Mouse (Mus musculus): ENCODE data around the gene Chst8.

Chst8 gene

DNA sequence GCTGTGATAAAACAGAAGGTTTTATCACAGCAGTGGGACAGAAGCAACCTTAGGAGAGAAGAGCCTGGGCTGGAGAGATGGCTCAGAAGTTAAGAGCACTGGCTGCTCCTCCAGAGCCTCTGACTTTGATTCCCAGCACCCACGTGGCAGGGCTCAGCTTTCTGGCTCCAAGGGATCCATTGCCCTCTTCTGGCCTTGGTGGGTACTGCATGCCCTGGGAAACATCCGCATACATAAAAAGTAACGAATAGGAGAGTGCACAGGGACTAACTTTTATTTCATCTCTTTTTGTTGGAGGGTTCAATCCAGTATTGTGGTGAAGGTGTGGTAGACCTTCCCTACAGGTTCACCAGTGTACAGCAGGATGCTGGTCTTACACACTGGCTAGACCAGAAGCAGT lies 62.8 kb downstream of the Chst8 start:
- peak; percentile 36 for DNase-seq

DNA sequence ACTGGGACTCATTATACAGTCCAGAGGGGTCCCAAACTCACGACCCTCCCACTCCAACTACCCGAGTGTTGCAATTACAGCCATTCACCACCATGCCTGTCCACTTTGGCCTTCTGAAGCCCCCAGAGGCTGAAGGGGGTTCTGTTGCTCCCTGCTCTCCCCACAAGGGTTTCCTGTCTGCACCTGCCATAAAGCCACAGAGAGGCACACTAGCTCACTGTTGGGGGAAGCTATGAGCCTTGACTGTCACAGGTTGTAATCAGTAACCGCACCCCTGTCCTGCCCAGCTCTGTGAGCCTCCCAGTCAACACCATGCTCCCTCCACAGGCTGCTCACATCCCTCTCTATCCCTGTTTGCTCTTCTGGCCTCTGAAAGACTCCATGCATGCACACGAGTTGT lies 64.0 kb downstream of the Chst8 start:
- DNase-seq, result no peak

- no peak for DNase-seq
Measured at GRCm38 (mm10) chr7:34747661-34748060, 64.8 kb downstream of the Chst8 start.

- DNase-seq, result peak; percentile 44
Measured at GRCm38 (mm10) chr7:34746586-34746985, 65.9 kb downstream of the Chst8 start.

DNA sequence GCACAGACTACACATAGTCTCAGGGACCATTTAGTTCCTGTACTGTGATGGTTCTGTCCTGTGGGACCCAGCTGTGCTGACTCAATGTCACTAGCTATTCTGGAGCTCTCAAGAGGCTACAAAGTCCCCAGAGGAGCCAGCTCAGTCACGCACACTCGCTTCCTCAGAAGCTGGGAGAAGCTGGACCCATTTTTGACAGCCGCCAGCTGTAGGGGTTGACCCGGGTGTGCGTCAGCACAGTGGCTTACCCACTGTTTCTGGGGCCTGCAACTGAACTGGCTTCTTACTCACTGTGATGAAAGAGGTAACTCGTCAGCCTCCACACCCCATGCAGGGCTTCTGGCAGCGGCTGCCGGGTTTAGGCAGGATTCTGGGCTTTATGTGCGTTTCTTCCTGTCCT lies 66.3 kb downstream of the Chst8 start:
- DNase-seq, result peak; percentile 87

DNA sequence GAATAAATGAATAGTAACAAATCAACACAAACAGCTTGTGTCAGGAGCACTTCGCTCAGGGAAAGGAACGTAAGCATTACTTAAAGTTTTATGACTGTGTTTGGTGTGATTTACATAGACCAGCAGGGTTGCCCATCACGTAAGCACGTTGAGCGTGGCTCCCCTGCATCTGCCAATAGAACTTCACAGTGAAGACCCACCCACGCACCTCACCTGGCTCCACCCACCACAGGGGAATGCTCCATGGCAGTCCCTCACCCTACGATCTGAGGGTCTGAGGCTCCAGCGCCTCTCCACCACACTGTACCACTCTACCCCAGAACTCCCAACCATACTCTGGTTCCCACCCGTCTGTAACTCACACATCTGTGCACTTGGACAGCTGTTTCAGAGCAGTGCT lies 67.1 kb downstream of the Chst8 start:
- no peak for DNase-seq

- DNase-seq, result no peak
Measured at GRCm38 (mm10) chr7:34744994-34745393, 67.5 kb downstream of the Chst8 start.

GRCm38 (mm10) chr7:34743411-34744085 lies 69.0 kb downstream of the Chst8 start:
- DNase-seq, result no peak

GRCm38 (mm10) chr7:34739371-34739770 lies 73.1 kb downstream of the Chst8 start:
- DNase-seq, result no peak

DNA sequence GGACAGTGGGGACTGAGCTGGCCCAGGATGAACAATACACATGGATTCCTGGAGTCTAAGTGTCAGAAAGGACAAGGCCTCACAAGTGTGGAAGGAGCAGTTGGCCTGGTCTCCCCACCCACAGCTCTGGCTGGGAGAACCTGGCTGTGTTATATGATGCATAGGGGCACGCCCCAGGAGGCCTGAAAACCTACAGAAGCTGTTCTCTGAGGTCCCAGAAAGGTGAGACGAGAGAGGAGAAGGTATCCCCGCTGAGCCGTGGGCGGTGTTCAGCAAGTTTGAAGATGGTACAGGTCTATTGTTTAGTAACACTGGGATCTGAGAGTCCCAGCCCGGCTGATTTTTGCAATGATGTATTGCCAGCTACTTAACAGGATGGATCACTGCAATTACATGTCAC lies 75.3 kb downstream of the Chst8 start:
- no peak for DNase-seq

DNA sequence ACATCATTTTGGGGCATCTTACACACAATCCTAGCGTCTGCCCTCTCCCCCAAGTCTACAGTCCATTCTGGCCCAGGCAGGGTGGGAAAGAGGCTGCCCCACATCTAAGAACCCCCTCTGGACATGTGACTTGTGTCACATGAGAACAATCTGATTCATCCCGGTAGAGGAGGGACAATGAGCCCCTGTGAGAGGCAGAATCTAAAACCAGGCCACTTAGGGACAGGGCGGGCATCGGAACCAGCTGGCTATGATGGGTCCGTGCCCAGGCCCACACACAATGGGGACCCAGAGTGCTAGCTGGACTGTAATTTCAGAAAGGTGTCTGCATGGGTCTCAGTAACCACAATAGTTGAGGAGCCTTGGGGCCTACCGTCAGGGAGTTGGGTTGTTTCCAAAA lies 78.2 kb downstream of the Chst8 start:
- DNase-seq, result no peak

- no peak for DNase-seq
Measured at GRCm38 (mm10) chr7:34728931-34729330, 83.6 kb downstream of the Chst8 start.

DNA sequence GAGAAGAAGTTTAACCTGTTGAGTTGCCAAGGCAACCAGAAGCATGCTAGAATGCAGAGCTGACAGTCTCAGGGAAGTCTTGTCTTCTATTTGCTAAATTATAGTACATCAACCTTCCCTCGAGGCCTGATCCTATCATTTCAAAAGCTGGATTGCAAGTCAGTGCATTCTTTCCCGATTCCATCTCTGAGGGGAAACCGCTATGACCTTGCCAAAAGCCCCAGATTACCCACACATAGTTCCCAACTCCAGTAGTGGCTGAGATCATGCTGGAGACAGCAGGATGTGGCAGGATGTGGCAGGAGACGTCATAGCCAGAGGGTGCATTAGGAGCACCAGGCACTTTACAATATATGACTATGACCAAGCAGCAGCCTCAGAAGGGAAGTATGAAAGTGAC lies 87.3 kb downstream of the Chst8 start:
- no peak for DNase-seq

GRCm38 (mm10) chr7:34722551-34723230 lies 89.8 kb downstream of the Chst8 start:
- DNase-seq, result no peak

DNA sequence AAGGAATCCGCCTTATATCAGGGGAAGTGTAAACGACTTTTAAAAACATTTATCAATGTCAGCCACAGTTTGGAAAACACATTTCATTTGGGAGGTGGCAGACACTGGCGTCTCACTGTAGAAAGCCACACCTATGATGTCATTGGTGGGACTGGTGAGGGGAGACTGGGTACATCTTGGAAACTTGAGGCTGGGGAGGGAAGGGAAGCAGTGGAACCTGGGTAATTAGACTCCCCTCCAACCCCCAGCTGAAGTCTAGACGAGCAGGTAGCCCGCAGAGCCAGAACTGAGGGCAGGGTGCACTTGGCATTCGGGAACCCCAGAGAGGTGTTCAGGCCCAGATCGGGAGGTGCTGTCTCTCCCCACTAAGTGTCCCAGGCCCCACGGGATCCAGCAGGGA lies 90.4 kb downstream of the Chst8 start:
- DNase-seq, result no peak

DNA sequence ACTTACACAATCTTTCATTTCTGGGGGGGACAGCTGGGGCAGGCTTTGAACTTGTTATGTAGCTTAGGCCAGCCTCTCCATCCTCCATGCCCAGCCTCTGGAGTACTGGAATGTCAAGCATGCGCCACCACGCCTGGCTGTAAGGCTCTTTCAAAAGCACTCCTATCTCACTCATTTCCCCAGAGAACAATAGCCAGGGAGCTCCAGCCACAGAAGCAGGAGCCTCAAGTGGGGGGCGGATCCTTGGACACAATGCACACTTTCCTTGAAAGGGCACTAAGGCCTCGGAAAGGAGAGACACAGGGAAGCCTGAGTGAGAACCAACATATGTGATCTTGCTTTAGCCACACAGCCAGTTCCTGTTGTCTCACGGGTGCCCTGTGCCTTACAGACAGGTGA lies 90.9 kb downstream of the Chst8 start:
- DNase-seq, result peak; percentile 39

- no peak for DNase-seq
Measured at GRCm38 (mm10) chr7:34720882-34721649, 91.4 kb downstream of the Chst8 start.

DNA sequence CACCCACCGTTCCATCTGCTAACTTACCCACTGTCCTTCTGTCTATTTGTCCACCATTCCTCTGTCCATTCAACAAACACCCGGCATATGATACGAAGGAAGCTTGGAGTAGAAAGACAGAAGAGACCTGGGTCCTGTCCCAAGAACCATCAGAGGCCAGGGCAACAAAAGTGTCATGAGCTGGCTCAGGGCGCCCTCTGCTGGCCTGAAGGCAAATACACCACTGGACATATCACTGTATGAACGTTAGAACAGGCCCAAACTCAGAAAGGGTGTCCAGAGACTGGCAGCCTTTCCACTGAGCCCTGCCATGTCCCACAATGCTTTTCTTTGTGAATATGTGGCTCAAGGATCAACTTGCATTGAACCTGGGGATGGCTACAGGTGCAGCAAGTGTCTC lies 92.9 kb downstream of the Chst8 start:
- DNase-seq, result peak; percentile 85

DNA sequence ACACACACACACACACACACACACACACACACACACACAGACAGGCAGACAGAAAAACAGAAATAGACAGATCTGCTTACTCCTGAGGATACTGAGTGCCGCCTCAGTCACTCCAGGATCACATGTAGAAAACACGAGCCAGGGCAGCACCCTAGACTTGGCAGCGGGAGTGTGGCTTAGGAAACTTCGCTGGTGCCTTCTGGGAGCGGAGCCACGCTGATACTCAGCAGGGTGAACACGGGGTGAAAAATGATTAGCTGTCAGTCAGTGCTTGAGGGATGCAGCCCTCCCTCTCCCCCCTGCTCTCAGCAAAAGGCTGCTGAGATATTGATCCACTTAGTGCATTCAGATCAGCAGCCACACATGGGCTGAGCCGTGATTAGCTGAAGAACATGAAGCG lies 93.9 kb downstream of the Chst8 start:
- no peak for DNase-seq

DNA sequence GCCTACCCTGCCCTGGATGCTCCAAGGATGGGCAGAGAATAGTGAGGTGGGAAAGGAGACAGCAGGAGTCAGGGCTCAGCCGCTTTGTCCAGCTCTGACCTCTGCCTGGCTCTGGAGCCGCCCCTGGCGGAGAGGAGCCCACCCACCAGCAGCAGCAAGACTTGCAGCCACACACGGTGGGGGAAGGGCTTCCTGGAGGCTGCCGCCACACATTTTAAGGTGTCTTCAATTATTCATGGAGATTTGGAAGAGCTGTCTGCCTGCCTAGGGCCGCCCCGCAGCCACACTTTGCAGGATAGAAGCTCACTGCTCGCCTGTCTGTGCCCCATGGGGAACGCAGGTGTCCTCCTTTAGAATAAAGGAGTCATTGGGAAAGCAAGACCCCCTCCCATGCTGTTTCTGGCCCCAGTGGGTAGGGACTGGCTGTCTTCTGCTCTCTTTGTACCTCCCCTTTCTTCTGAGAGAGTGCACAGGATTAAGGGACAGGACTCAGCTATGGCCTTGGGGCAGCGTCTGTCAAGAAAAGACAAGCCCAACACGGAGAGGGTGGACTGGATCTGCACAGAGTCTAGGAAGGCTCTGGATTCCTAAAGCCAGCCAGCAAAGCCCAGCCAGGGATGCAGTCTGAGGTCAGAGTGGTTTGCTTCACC lies 95.2 kb downstream of the Chst8 start:
- DNase-seq, result no peak

DNA sequence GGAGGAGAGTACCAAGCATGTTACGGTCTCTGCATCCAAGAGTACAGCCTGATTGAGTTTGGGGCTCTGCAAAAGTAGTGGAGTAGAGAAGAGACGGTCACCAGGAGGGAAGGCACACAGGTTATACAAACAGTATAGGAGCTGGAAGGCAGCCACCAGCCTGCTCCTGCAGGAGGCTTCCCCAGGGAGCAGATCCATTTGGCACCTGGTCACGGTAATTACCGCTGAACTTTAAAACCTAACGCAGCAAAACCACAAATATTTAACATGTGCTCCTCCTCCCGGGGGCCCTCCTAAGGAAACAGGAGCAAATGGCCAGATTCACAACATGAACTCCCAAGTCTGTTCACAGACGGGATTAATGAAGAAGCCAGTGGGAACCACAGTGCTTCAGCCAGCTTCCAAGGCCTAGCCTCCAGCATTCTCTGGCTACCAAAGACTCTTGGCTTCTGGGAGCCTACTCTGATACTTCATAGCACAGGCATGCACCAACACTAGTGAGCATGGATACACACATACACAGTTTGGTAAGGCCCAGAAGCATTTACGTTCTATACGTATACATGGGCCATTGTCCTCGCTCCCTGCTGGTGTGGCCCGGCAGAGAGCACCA lies 97.6 kb downstream of the Chst8 start:
- peak; percentile 87 for DNase-seq

GRCm38 (mm10) chr7:34709111-34709510 lies 103.4 kb downstream of the Chst8 start:
- no peak for DNase-seq

GRCm38 (mm10) chr7:34704401-34704800 lies 108.1 kb downstream of the Chst8 start:
- DNase-seq, result peak; percentile 45

Data from kidney, postnatal 14 days (tissue).